Mouse (Mus musculus): ENCODE data around the gene Tcf15. TPM values are rescaled to one million over a fixed set of nuclear protein-coding genes. Genes with fewer than 3 reads are reported as not detected.

Gene Tcf15
- polyA plus RNA-seq, 1 experiment from 2014 or later, result 4.7 TPM

DNA sequence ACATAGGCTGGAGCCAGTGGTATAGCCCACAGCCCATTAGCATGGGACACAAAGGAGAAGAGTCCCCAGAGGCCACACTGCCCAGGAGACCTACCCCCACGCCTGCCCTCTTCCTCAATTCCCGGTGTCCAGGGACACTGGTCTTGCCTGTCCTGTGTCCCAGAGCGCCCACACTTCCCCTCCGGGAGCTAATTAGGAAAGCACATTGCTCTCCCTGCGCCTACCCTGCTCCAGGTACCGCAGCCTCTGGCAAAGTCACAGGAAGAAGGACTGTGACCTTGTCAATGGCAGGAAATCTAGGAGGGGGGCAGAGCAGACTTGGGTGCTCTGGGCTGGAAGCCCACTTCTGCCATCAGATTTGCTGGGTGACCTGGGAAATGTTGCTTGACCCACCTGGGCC, 7.0 kb downstream of the Tcf15 start:
- Histone ChIP-seq H3K4me3 (ENCODE audit: low read length) (no peak overlapping the region), H3K4me1 (replicated peaks; ENCODE audit: control insufficient read depth, insufficient read depth, low read length) (0 out of 2 replicates have a peak, but pooled peaks cover 2% of the 10 kb centered on the region), H3K27me3 (ENCODE audit: control insufficient read depth, insufficient read depth, low read depth, low read length) (peaks cover 2% of the 10 kb centered on the region; the same call in 1 of the 2 replicates), H3K9me3 (ENCODE audit: control insufficient read depth, low read length) (no peaks in the 10 kb centered on the region), H3K9ac (ENCODE audit: low read length) (no peak overlapping the region), H3K27ac (ENCODE audit: low read length) (no peak overlapping the region), H3K36me3 (ENCODE audit: control insufficient read depth, insufficient read depth, low read length) (no peaks in the 10 kb centered on the region), H3K4me2 (ENCODE audit: low read depth, low read length) (no peak overlapping the region)
- ATAC-seq (ENCODE audit: low read depth), result no peak
- WGBS, result 68% methylated on average over 6 of the region's 6 CpGs

DNA sequence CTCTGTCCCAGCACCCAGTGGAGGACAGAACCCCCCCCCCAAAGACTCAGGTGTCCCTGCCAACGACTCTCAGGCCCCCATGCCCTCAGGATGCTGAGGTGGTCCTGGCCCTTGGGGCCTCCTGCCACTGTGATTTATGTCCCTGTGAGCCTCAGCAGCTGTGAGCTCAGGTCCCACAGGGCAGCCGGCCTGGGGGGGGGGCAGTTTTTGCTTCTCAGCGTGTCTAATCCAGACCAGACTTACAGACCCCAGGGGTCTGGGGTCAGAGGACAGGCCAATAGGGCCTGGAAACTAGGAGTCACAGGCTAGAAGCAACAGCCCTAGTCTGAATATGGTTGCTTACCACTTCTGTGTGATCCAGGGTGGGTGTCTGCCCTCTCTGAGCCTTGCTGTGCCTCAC, 10.0 kb downstream of the Tcf15 start:
- Histone ChIP-seq H3K9ac (ENCODE audit: low read length) (no peak overlapping the region), H3K27ac (ENCODE audit: low read length) (no peak overlapping the region), H3K4me3 (ENCODE audit: low read length) (no peak overlapping the region), H3K4me2 (ENCODE audit: low read depth, low read length) (no peak overlapping the region), H3K9me3 (ENCODE audit: control insufficient read depth, low read length) (no peaks in the 10 kb centered on the region), H3K4me1 (replicated peaks; ENCODE audit: control insufficient read depth, insufficient read depth, low read length) (0 out of 2 replicates have a peak, but pooled peaks cover 5% of the 10 kb centered on the region), H3K36me3 (ENCODE audit: control insufficient read depth, insufficient read depth, low read length) (no peaks in the 10 kb centered on the region), H3K27me3 (ENCODE audit: control insufficient read depth, insufficient read depth, low read depth, low read length) (no peaks in the 10 kb centered on the region)
- 46% methylated on average over 3 of the region's 3 CpGs for WGBS
- ATAC-seq (ENCODE audit: low read depth), result no peak

DNA sequence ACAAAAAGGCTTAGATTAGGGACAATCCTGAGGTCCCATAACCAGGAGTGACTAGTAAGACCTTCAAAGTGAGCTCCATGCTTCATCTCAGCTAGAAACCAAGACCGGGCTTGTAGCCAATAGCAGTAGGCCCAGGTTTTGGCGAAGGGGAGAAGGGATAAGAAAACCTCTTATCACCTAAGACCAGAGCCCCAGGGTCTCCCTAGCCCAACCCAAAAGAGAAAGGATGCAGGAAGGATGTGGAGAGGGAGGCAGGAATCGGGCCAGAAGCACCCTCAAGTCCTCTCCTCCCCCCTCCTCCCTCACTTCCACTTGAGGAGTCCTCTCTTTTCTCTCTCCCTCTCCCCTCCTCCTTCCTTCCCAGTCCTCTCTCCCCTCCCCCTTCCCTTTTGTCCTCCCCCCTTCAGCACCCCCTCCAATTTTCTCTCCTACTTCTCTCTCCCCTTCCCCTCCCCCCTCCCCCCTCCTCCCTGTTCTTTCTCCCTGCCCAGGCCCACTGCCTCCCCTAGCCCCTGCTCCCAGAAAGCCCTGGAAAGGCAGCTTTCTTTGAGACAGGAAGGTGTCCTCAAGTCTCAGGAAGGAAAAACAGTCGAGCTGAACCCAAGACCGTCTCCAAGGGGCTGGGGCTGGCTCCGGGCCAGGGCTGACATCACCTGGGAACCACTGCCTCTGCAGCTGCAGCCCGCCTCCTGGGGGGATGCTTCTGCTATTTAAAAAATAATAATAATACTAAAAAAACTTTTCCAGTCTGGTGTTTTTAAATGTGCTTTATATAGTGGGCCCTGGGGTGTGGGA, 12.2 kb downstream of the Tcf15 start:
- Histone ChIP-seq H3K36me3 (ENCODE audit: control insufficient read depth, insufficient read depth, low read length) (no peaks in the 10 kb centered on the region), H3K27me3 (ENCODE audit: control insufficient read depth, insufficient read depth, low read depth, low read length) (no peaks in the 10 kb centered on the region), H3K4me1 (replicated peaks; ENCODE audit: control insufficient read depth, insufficient read depth, low read length) (0 out of 2 replicates have a peak, but pooled peaks cover 5% of the 10 kb centered on the region), H3K9me3 (ENCODE audit: control insufficient read depth, low read length) (no peaks in the 10 kb centered on the region), H3K4me3 (ENCODE audit: low read length) (no peak overlapping the region), H3K4me2 (ENCODE audit: low read depth, low read length) (no peak overlapping the region), H3K9ac (ENCODE audit: low read length) (no peak overlapping the region), H3K27ac (ENCODE audit: low read length) (peak overlapping the region; percentile 31)
- ATAC-seq (ENCODE audit: low read depth), result peak; percentile 70
- WGBS, result 28% methylated on average over 7 of the region's 7 CpGs

DNA sequence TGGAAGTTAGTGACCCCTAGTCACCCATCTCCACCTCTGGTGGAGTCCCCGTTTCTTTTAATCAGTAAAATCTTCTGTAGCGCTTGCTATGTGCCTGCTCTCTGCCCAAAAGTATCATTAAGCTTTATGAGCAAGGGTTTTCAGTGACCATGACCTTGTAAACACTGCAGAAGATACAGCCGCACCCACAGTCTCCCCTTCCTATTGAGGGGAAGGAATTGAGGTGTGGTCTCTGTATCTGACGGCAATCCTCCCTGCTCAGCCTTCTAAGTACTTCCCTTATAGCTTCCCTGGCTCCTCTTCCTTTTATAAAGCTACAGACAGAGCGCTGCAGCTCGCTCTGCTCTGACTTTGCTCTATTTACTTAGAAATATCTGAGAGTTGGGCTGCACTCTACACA, 13.1 kb downstream of the Tcf15 start:
- Histone ChIP-seq H3K36me3 (ENCODE audit: control insufficient read depth, insufficient read depth, low read length) (no peaks in the 10 kb centered on the region), H3K4me2 (ENCODE audit: low read depth, low read length) (no peak overlapping the region), H3K4me3 (ENCODE audit: low read length) (no peak overlapping the region), H3K4me1 (replicated peaks; ENCODE audit: control insufficient read depth, insufficient read depth, low read length) (0 out of 2 replicates have a peak, but pooled peaks cover 5% of the 10 kb centered on the region), H3K9ac (ENCODE audit: low read length) (no peak overlapping the region), H3K27ac (ENCODE audit: low read length) (no peak overlapping the region), H3K27me3 (ENCODE audit: control insufficient read depth, insufficient read depth, low read depth, low read length) (no peaks in the 10 kb centered on the region), H3K9me3 (ENCODE audit: control insufficient read depth, low read length) (no peaks in the 10 kb centered on the region)
- no peak for ATAC-seq (ENCODE audit: low read depth)
- WGBS, result 62% methylated on average over 6 of the region's 6 CpGs

DNA sequence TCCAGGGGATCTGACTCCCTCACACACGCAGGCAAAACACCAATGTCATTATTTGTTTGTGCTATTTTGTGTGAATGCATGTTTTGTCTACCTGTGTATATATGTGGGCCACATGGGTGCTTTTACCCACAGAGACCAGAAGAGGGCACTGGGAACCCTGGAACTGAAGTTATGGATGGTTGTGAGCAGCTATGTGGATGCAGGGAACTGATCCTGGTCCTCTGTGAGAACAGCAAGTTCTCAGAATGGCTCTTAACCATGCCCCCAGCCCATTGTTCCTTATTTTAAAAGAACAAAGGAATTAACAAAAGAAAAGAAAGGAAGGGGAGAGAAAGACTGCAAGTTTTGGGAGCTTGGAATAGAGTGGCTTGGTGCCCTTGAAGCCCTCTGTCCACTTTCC, 16.1 kb downstream of the Tcf15 start:
- no peaks in the 10 kb centered on the region for H3K9me3 ChIP-seq (ENCODE audit: control insufficient read depth, low read length)
- no peak overlapping the region for H3K4me3 ChIP-seq (ENCODE audit: low read length)
- 82% methylated on average over 1 of the region's 1 CpGs for WGBS
- H3K4me1 ChIP-seq (replicated peaks; ENCODE audit: control insufficient read depth, insufficient read depth, low read length), result 0 out of 2 replicates have a peak, but pooled peaks cover 5% of the 10 kb centered on the region
- no peak overlapping the region for H3K4me2 ChIP-seq (ENCODE audit: low read depth, low read length)
- no peaks in the 10 kb centered on the region for H3K36me3 ChIP-seq (ENCODE audit: control insufficient read depth, insufficient read depth, low read length)
- H3K27me3 ChIP-seq (ENCODE audit: control insufficient read depth, insufficient read depth, low read depth, low read length), result no peaks in the 10 kb centered on the region
- H3K27ac ChIP-seq (ENCODE audit: low read length), result no peak overlapping the region
- no peak for ATAC-seq (ENCODE audit: low read depth)
- no peak overlapping the region for H3K9ac ChIP-seq (ENCODE audit: low read length)

DNA sequence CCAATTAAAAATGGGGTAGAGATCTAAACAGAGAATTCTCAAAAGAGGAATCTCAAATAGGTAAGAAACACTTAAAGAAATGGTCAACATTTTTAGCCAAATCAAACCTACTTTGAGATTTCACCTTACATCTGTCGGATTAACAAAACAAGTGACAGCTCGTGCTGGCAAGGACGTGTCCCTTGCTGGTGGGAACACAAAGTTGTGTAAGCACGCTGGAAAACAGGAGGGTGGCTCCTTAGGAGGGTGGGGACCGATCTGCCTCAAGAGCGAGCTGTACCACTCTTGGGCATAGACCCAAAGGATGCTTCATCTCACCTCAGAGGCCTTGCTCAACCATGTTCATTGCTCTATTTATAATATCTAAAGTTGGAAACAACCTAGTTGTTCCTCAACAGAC, 22.9 kb downstream of the Tcf15 start:
- no peak for ATAC-seq (ENCODE audit: low read depth)
- Histone ChIP-seq H3K4me2 (ENCODE audit: low read depth, low read length) (no peak overlapping the region), H3K9me3 (ENCODE audit: control insufficient read depth, low read length) (no peaks in the 10 kb centered on the region), H3K27ac (ENCODE audit: low read length) (no peak overlapping the region), H3K4me3 (ENCODE audit: low read length) (no peak overlapping the region), H3K9ac (ENCODE audit: low read length) (no peak overlapping the region), H3K4me1 (replicated peaks; ENCODE audit: control insufficient read depth, insufficient read depth, low read length) (no peaks in the 10 kb centered on the region), H3K36me3 (ENCODE audit: control insufficient read depth, insufficient read depth, low read length) (no peaks in the 10 kb centered on the region), H3K27me3 (ENCODE audit: control insufficient read depth, insufficient read depth, low read depth, low read length) (no peaks in the 10 kb centered on the region)
- 78% methylated on average over 6 of the region's 6 CpGs for WGBS

DNA sequence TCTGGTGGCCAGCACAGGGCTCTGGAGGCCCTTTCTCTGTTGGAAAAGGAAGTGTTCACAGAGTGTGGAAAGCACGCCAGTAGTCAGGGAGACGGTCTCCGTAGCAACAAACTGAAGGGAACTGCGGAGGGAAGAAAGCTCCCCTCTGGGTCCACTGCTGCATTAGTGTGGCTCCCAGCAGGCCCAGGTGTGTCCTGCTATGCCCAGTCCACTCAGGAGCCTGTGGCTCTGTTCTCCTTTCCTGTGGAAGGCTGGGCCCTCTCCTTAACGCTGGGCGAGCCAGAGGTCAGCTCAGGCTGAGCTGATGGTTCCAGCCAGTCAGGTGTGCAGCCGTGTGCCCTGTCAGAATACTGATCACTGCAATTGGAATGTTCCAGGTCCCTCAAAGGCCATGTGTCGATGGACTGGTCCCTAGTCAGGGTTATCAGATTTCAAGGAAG, 24.5 kb downstream of the Tcf15 start:
- no peaks in the 10 kb centered on the region for H3K27me3 ChIP-seq (ENCODE audit: control insufficient read depth, insufficient read depth, low read depth, low read length)

DNA sequence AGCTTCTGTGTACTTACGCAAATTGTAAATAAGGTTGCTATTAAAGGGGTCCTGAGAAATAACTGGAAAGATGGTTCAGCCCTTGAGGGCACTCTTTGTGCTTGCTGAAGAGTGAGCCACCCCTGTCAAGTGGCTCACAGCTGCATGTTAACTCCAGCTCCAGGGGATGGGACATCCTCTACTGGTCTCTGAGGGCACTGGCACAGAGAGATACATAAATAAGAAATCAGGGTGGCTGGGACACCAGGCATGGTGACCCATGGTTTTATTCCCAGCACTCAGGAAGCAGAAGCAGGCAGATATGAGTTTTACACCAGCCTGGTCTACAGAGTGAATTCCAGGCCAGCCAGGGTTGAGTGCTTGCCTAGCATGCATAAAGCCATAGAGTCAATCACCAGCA, 26.0 kb downstream of the Tcf15 start:
- Histone ChIP-seq H3K9me3 (ENCODE audit: control insufficient read depth, low read length) (no peaks in the 10 kb centered on the region), H3K27ac (ENCODE audit: low read length) (no peak overlapping the region), H3K4me2 (ENCODE audit: low read depth, low read length) (no peak overlapping the region), H3K9ac (ENCODE audit: low read length) (no peak overlapping the region), H3K4me3 (ENCODE audit: low read length) (no peak overlapping the region), H3K4me1 (replicated peaks; ENCODE audit: control insufficient read depth, insufficient read depth, low read length) (no peaks in the 10 kb centered on the region), H3K36me3 (ENCODE audit: control insufficient read depth, insufficient read depth, low read length) (no peaks in the 10 kb centered on the region), H3K27me3 (ENCODE audit: control insufficient read depth, insufficient read depth, low read depth, low read length) (no peaks in the 10 kb centered on the region)
- ATAC-seq (ENCODE audit: low read depth), result no peak
- WGBS, result 90% methylated on average over 1 of the region's 1 CpGs

More for the DNA sequence above, 24.5 kb downstream of the Tcf15 start:
- no peak overlapping the region for H3K27ac ChIP-seq (ENCODE audit: low read length)
- ATAC-seq (ENCODE audit: low read depth), result no peak
- no peaks in the 10 kb centered on the region for H3K9me3 ChIP-seq (ENCODE audit: control insufficient read depth, low read length)
- 25% methylated on average over 8 of the region's 8 CpGs for WGBS
- H3K36me3 ChIP-seq (ENCODE audit: control insufficient read depth, insufficient read depth, low read length), result no peaks in the 10 kb centered on the region
- no peak overlapping the region for H3K4me2 ChIP-seq (ENCODE audit: low read depth, low read length)
- H3K4me3 ChIP-seq (ENCODE audit: low read length), result no peak overlapping the region
- H3K9ac ChIP-seq (ENCODE audit: low read length), result no peak overlapping the region
- H3K4me1 ChIP-seq (replicated peaks; ENCODE audit: control insufficient read depth, insufficient read depth, low read length), result no peaks in the 10 kb centered on the region

DNA sequence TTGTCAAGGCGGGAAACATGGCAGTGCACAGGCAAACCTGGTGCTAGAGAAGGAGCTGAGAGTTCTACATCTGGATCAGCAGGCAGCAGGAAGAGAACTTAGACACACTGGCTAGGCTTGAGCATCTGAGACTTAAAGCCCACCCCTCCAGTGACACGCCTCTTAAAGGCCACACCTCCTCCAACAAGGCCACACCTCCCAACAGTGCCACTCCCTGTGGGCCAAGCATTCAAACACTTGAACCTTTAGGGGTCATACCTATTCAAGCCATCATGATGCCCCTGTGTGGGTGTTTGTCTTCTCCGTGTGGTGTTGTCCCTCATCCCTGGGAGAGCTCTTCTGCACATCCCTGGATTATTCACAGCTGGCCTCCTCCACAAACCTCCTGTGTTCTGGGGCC, 31.5 kb downstream of the Tcf15 start:
- Histone ChIP-seq H3K27ac (ENCODE audit: low read length) (no peak overlapping the region), H3K4me3 (ENCODE audit: low read length) (no peak overlapping the region), H3K4me1 (replicated peaks; ENCODE audit: control insufficient read depth, insufficient read depth, low read length) (no peaks in the 10 kb centered on the region; the same call in 1 of the 2 replicates), H3K27me3 (ENCODE audit: control insufficient read depth, insufficient read depth, low read depth, low read length) (no peaks in the 10 kb centered on the region), H3K36me3 (ENCODE audit: control insufficient read depth, insufficient read depth, low read length) (no peaks in the 10 kb centered on the region), H3K9ac (ENCODE audit: low read length) (no peak overlapping the region), H3K4me2 (ENCODE audit: low read depth, low read length) (no peak overlapping the region), H3K9me3 (ENCODE audit: control insufficient read depth, low read length) (no peaks in the 10 kb centered on the region)
- no peak for ATAC-seq (ENCODE audit: low read depth)
- 88% methylated on average over 3 of the region's 3 CpGs for WGBS

Measured in lung, embryonic 16.5 days (tissue).